Mouse (Mus musculus): ENCODE data around the gene Tedc1. TPM values are rescaled to one million over a fixed set of nuclear protein-coding genes. Genes with fewer than 3 reads are reported as not detected.

Gene Tedc1
- 1.2 and 11.7 TPM in 2 replicates for polyA plus RNA-seq (2012; rRNA removed; ENCODE audit: low replicate concordance)

GRCm38 (mm10) chr12:113155887-113156539, at the start of gene Tedc1:
Gene Tedc1, plus strand, starts transcription at chr12:113156421.

GRCm38 (mm10) chr12:113139908-113140615, 16.2 kb upstream of the Tedc1 start, which contains the start of gene Crip2:
Gene Crip2, plus strand, starts transcription at chr12:113140236.

GRCm38 (mm10) chr12:113146112-113147057, 9.8 kb upstream of the Tedc1 start, which contains the start of gene Crip1:
Gene Crip1, plus strand, starts transcription at chr12:113146316.

GRCm38 (mm10) chr12:113185442-113186291, 29.4 kb downstream of the Tedc1 start, which contains the start of gene Tmem121:
Gene Tmem121, plus strand, starts transcription at chr12:113185930.

Other genes starting within 250 kb of the Tedc1 start
- 36.0 and 44.3 TPM in 2 replicates for gene Jag2, start 226.6 kb upstream of the Tedc1 start, polyA plus RNA-seq (2012; rRNA removed; ENCODE audit: low replicate concordance)
- gene Nudt14, start 214.3 kb upstream of the Tedc1 start, polyA plus RNA-seq (2012; rRNA removed; ENCODE audit: low replicate concordance): 36.9 and 40.6 TPM in 2 replicates
- 23.5 and 40.2 TPM in 2 replicates for gene Btbd6, start 179.9 kb upstream of the Tedc1 start, polyA plus RNA-seq (2012; rRNA removed; ENCODE audit: low replicate concordance)
- 41.5 and 84.3 TPM in 2 replicates for gene Brf1, start 155.7 kb upstream of the Tedc1 start, polyA plus RNA-seq (2012; rRNA removed; ENCODE audit: low replicate concordance)
- 55.4 and 68.3 TPM in 2 replicates for gene Pacs2, start 141.9 kb upstream of the Tedc1 start, polyA plus RNA-seq (2012; rRNA removed; ENCODE audit: low replicate concordance)
- 0.28 TPM in 1 of 2 replicates, not detected in the other for gene Tex22, start 81.9 kb upstream of the Tedc1 start, polyA plus RNA-seq (2012; rRNA removed; ENCODE audit: low replicate concordance)
- gene Mta1, start 58.1 kb upstream of the Tedc1 start, polyA plus RNA-seq (2012; rRNA removed; ENCODE audit: low replicate concordance): 53.8 and 92.7 TPM in 2 replicates
- gene Crip2, start 16.2 kb upstream of the Tedc1 start, polyA plus RNA-seq (2012; rRNA removed; ENCODE audit: low replicate concordance): 322 and 456 TPM in 2 replicates
- 1,377 and 1,405 TPM in 2 replicates for gene Crip1, start 10.1 kb upstream of the Tedc1 start, polyA plus RNA-seq (2012; rRNA removed; ENCODE audit: low replicate concordance)
- gene Tmem121, start 29.5 kb downstream of the Tedc1 start, polyA plus RNA-seq (2012; rRNA removed; ENCODE audit: low replicate concordance): 0.39 and 7.6 TPM in 2 replicates